In the genomic region with DNA sequence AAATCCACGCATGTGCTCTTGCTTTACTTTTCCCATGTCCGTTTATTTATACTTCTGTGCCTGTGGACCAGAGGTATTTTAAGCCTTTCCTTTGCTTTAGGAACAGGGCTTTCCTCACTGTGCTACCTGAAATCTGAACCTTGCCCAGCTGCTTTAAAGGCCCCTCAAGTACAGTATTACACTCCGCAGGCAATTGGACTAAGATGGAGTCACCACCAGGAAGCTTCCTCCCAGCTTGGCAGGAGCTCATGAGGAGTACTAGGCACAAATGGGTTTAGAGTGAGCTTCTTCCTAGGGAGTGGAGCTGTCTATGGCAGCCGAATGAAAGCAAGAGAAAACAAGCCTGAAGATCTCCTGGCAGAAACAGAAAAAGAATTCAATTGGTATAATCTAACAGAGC, we compare ENCODE assay signal across 8 mouse cellular contexts. TPM values are rescaled to one million over a fixed set of nuclear protein-coding genes. Genes with fewer than 3 reads are reported as not detected.
A peak's percentile ranks its signal among the peaks of the same experiment; 100 is the strongest.
DNase-seq lines count a peak whose midpoint lies in the region; ATAC-seq and TF ChIP-seq lines count a peak whose summit lies in the region.

No protein-coding gene starts in this region.

- 39% methylated on average over 4 of the region's 4 CpGs for WGBS in stomach, embryonic 14.5 days
- 38% methylated on average over 4 of the region's 4 CpGs for WGBS in stomach, postnatal 0 days
- 44% methylated on average over 4 of the region's 4 CpGs for WGBS in intestine, embryonic 15.5 days

- TF ChIP-seq CTCF in stomach, postnatal 0 days (IDR thresholded peaks at IDR 0.05; ENCODE audit: low read depth): no peak

- H3K4me3 ChIP-seq in stomach, embryonic 14.5 days (ENCODE audit: low read depth, low read length): no peak overlapping the region
- no peak overlapping the region for H3K4me3 ChIP-seq in stomach, postnatal 0 days (ENCODE audit: low read depth, low read length)
- no peak overlapping the region for H3K4me3 ChIP-seq in intestine, embryonic 15.5 days (replicated peaks)

- H3K9me3 ChIP-seq in stomach, embryonic 14.5 days (ENCODE audit: control insufficient read depth, low read depth, low read length): no peaks in the 10 kb centered on the region
- H3K9me3 ChIP-seq in stomach, postnatal 0 days (ENCODE audit: control insufficient read depth, low read length): no peaks in the 10 kb centered on the region
- H3K9me3 ChIP-seq in intestine, embryonic 15.5 days: no peaks in the 10 kb centered on the region

- H3K27ac ChIP-seq in stomach, embryonic 14.5 days (ENCODE audit: low read length): no peak overlapping the region
- no peak overlapping the region for H3K27ac ChIP-seq in stomach, postnatal 0 days (replicated peaks)
- H3K27ac ChIP-seq in intestine, embryonic 15.5 days: no peak overlapping the region

- H3K4me2 ChIP-seq in stomach, embryonic 14.5 days (replicated peaks; ENCODE audit: low read depth, low read length): peak overlapping the region; percentile 47
- no peak overlapping the region for H3K4me2 ChIP-seq in stomach, postnatal 0 days (replicated peaks; ENCODE audit: low read depth)
- peak overlapping the region; percentile 70; the same call in 1 of the 2 replicates for H3K4me2 ChIP-seq in intestine, embryonic 15.5 days (replicated peaks)

- no peaks in the 10 kb centered on the region for H3K27me3 ChIP-seq in stomach, embryonic 14.5 days (ENCODE audit: control insufficient read depth, insufficient read depth, low read length)
- no peaks in the 10 kb centered on the region for H3K27me3 ChIP-seq in stomach, postnatal 0 days (ENCODE audit: control insufficient read depth, insufficient read depth, low read length)
- H3K27me3 ChIP-seq in intestine, embryonic 15.5 days (replicated peaks): 0 out of 2 replicates have a peak, but pooled peaks cover 2% of the 10 kb centered on the region

- TF ChIP-seq EP300 in stomach, postnatal 0 days (optimal IDR thresholded peaks at IDR 0.05): no peak

- H3K36me3 ChIP-seq in stomach, embryonic 14.5 days (ENCODE audit: control insufficient read depth, insufficient read depth, low read length): no peaks in the 10 kb centered on the region
- no peaks in the 10 kb centered on the region for H3K36me3 ChIP-seq in stomach, postnatal 0 days (ENCODE audit: control insufficient read depth, insufficient read depth, low read length)
- H3K36me3 ChIP-seq in intestine, embryonic 15.5 days: no peaks in the 10 kb centered on the region

- no peaks in the 10 kb centered on the region for H3K4me1 ChIP-seq in stomach, embryonic 14.5 days (ENCODE audit: control insufficient read depth, insufficient read depth, low read length)
- H3K4me1 ChIP-seq in stomach, postnatal 0 days (replicated peaks; ENCODE audit: control insufficient read depth, insufficient read depth): no peaks in the 10 kb centered on the region
- H3K4me1 ChIP-seq in intestine, embryonic 15.5 days (replicated peaks): no peaks in the 10 kb centered on the region

- DNase-seq in cerebellum, postnatal 4 days (ENCODE audit: low spot score in 2 of 2): no peak
- DNase-seq in stomach, postnatal 0 days (ENCODE audit: low spot score): no peak
- no peak for DNase-seq in embryo, embryonic 10.5 days (ENCODE audit: low spot score)
- DNase-seq in spleen, postnatal 10 days (ENCODE audit: low spot score in 2 of 2): no peak

- peak; percentile 36; the same call in 1 of the 2 replicates for ATAC-seq in cerebellum, adult (ENCODE audit: insufficient number of reproducible peaks, low FRiP score, low TSS enrichment)
- ATAC-seq in stomach, embryonic 14.5 days (ENCODE audit: insufficient number of reproducible peaks, insufficient read depth, low FRiP score, low read depth): no peak
- ATAC-seq in stomach, postnatal 0 days (ENCODE audit: low FRiP score, low TSS enrichment): no peak
- ATAC-seq in intestine, embryonic 15.5 days: peak; percentile 55; the same call in 1 of the 2 replicates
- ATAC-seq in megakaryocyte-erythroid progenitor cell, adult 5-6 weeks (replicated peaks; ENCODE audit: low FRiP score, low TSS enrichment, poor library complexity, severe bottlenecking): no peak

- no peak overlapping the region for H3K9ac ChIP-seq in stomach, embryonic 14.5 days (replicated peaks; ENCODE audit: low read depth, low read length)
- H3K9ac ChIP-seq in stomach, postnatal 0 days (ENCODE audit: low read length): no peak overlapping the region
- no peak overlapping the region for H3K9ac ChIP-seq in intestine, embryonic 15.5 days

RNA-seq across cellular contexts. Expression of gene Tmem35a, which starts 2.2 kb away (rescaled TPM):
- 5.1 and 5.3 TPM in 2 replicates for polyA plus RNA-seq in stomach, embryonic 14.5 days (2014; fragmentation: Nextera tagmentation; extraction: Ambion mirVana)
- polyA plus RNA-seq in stomach, postnatal 0 days (2015; fragmentation: Nextera tagmentation; extraction: Ambion mirVana): 1.7 and 2.0 TPM in 2 replicates
- polyA plus RNA-seq in intestine, embryonic 15.5 days (2015; fragmentation: Nextera tagmentation; extraction: Ambion mirVana): 4.9 and 5.9 TPM in 2 replicates
- 0.31 TPM in 1 of 2 replicates, not detected in the other for total RNA-seq in megakaryocyte-erythroid progenitor cell, adult 5-6 weeks (2014; fragmentation: Nextera tagmentation)
- not detected in 2 replicates for total RNA-seq in megakaryocyte-erythroid progenitor cell, adult 5-6 weeks (2017)

RNA-seq across cellular contexts. Expression of gene Cenpi, which starts 10.7 kb away (rescaled TPM):
- polyA plus RNA-seq in stomach, embryonic 14.5 days (2014; fragmentation: Nextera tagmentation; extraction: Ambion mirVana): 35.0 and 40.0 TPM in 2 replicates
- polyA plus RNA-seq in stomach, postnatal 0 days (2015; fragmentation: Nextera tagmentation; extraction: Ambion mirVana): 6.2 and 7.4 TPM in 2 replicates
- 24.5 and 26.6 TPM in 2 replicates for polyA plus RNA-seq in intestine, embryonic 15.5 days (2015; fragmentation: Nextera tagmentation; extraction: Ambion mirVana)
- 26.4 and 33.6 TPM in 2 replicates for total RNA-seq in megakaryocyte-erythroid progenitor cell, adult 5-6 weeks (2014; fragmentation: Nextera tagmentation)
- total RNA-seq in megakaryocyte-erythroid progenitor cell, adult 5-6 weeks (2017): 28.4 and 35.3 TPM in 2 replicates

RNA-seq across cellular contexts. Expression of gene Trmt2b, which starts 20.4 kb away (rescaled TPM):
- polyA plus RNA-seq in stomach, embryonic 14.5 days (2014; fragmentation: Nextera tagmentation; extraction: Ambion mirVana): 26.5 TPM in 2 replicates
- 12.8 and 13.7 TPM in 2 replicates for polyA plus RNA-seq in stomach, postnatal 0 days (2015; fragmentation: Nextera tagmentation; extraction: Ambion mirVana)
- 21.4 and 22.4 TPM in 2 replicates for polyA plus RNA-seq in intestine, embryonic 15.5 days (2015; fragmentation: Nextera tagmentation; extraction: Ambion mirVana)
- total RNA-seq in megakaryocyte-erythroid progenitor cell, adult 5-6 weeks (2014; fragmentation: Nextera tagmentation): 14.9 and 18.3 TPM in 2 replicates
- total RNA-seq in megakaryocyte-erythroid progenitor cell, adult 5-6 weeks (2017): 19.7 and 22.8 TPM in 2 replicates

Comparison
In these comparisons a context has a peak if more than half of its experiments do, and no peak if none do; other contexts are left out.
1. ATAC-seq: peak in cerebellum, adult (single experiment) and intestine, embryonic 15.5 days (single experiment); none in stomach, embryonic 14.5 days (single experiment), stomach, postnatal 0 days (single experiment) and megakaryocyte-erythroid progenitor cell, adult 5-6 weeks (single experiment).